Mouse (Mus musculus) stomach, embryonic 14.5 days (tissue): ENCODE results near the gene Eya2. TPM values are rescaled to one million over a fixed set of nuclear protein-coding genes. Genes with fewer than 3 reads are reported as not detected.
"Not testable (repeated sequence)": the region's sequence is repeated elsewhere in the genome, so short reads cannot be mapped to it uniquely, and the experiment has no call there.

Experiments
- ATAC-seq: fragments of 200-750 bp; cut with Nextera tagmentation; 2 replicates; pipeline ENCODE4 v1.8.0; 2017; ENCODE audit warnings: low read depth, moderate TSS enrichment; ENCODE audit not compliant: insufficient number of reproducible peaks, insufficient read depth, low FRiP score
- H3K27ac ChIP-seq: fragments of 300-500 bp; sonication (generic); 2 replicates; pipeline ENCODE4 v1.5.1; 2014; ENCODE audit warnings: mild to moderate bottlenecking, low read length, moderate library complexity, mixed read lengths
- H3K27me3 ChIP-seq: fragments of 300-500 bp; sonication (generic); 2 replicates; pipeline ENCODE4 v1.6.1; 2014; ENCODE audit warnings: low read length, control low read depth, mixed read lengths; ENCODE audit not compliant: control insufficient read depth, insufficient read depth
- H3K36me3 ChIP-seq: fragments of 300-500 bp; sonication (generic); 2 replicates; pipeline ENCODE4 v1.6.1; 2014; ENCODE audit warnings: mild to moderate bottlenecking, control low read depth, low read length, moderate library complexity, mixed read lengths; ENCODE audit not compliant: control insufficient read depth, insufficient read depth
- H3K4me1 ChIP-seq: fragments of 300-500 bp; sonication (generic); 2 replicates; pipeline ENCODE4 v1.6.1; 2014; ENCODE audit warnings: low read length, control low read depth, mixed read lengths; ENCODE audit not compliant: control insufficient read depth, insufficient read depth
- H3K4me2 ChIP-seq: fragments of 300-500 bp; sonication (generic); replicated peaks from 2 replicates; pipeline ENCODE4 v1.6.1; 2014; ENCODE audit warnings: low read depth, low read length, control low read depth
- H3K4me3 ChIP-seq: fragments of 300-500 bp; sonication (generic); 2 replicates; pipeline ENCODE4 v1.5.1; 2014; ENCODE audit warnings: low read depth, low read length, control low read depth
- H3K9ac ChIP-seq: fragments of 300-500 bp; sonication (generic); replicated peaks from 2 replicates; pipeline ENCODE4 v1.6.1; 2014; ENCODE audit warnings: low read depth, mild to moderate bottlenecking, control low read depth, low read length, moderate library complexity, mixed read lengths
- H3K9me3 ChIP-seq: fragments of 300-500 bp; sonication (generic); 2 replicates; pipeline ENCODE4 v1.6.1; 2016; ENCODE audit warnings: low read depth, low read length, control low read depth; ENCODE audit not compliant: control insufficient read depth
- WGBS: fragments of 180-500 bp; shearing (Covaris S2); extraction: QIAGEN DNeasy Blood & Tissue Kit; methylation state at CpG from one replicate; pipeline ENCODE4 v1.1.7; 2014; 5-methylcytosine and 5-hydroxymethylcytosine counted together
- polyA plus RNA-seq: library from polyadenylated mRNA; unstranded; fragments of >200 nt; fragmentation: Nextera tagmentation; extraction: Ambion mirVana; gene quantifications from 2 replicates; pipeline ENCODE4 v1.2.1, GENCODE M21; 2014

The Eya2 gene
- polyA plus RNA-seq: 13.2 and 15.4 TPM in 2 replicates

- Histone ChIP-seq H3K27me3 (peaks cover 15% of the 10 kb centered on the region; the same call in 1 of the 2 replicates), H3K4me1 (no peaks in the 10 kb centered on the region; the same call in 1 of the 2 replicates)
These were observed at the start of gene Eya2 for GRCm38 (mm10) chr2:165594907-165595675. Eya2 (plus strand) TSS chr2:165595032.

GRCm38 (mm10) chr2:165545687-165546086, 49.1 kb upstream of the Eya2 start:
- Histone ChIP-seq H3K4me1 (no peaks in the 10 kb centered on the region), H3K36me3 (no peaks in the 10 kb centered on the region), H3K4me2 (no peak overlapping the region), H3K9me3 (no peaks in the 10 kb centered on the region), H3K27me3 (no peaks in the 10 kb centered on the region), H3K9ac (no peak overlapping the region), H3K27ac (no peak overlapping the region), H3K4me3 (no peak overlapping the region)
- ATAC-seq: no peak
- WGBS: 98% methylated on average over 2 of the region's 2 CpGs

More at GRCm38 (mm10) chr2:165594907-165595675, at the start of gene Eya2:
- peak within 1 kb of the TSS; percentile 60 for H3K9ac ChIP-seq
- peak; percentile 42; the same call in 1 of the 2 replicates for ATAC-seq
- H3K4me3 ChIP-seq: peak within 1 kb of the TSS; percentile 47
- H3K4me2 ChIP-seq: peak within 1 kb of the TSS; percentile 86
- no peaks in the 10 kb centered on the region for H3K9me3 ChIP-seq
- H3K36me3 ChIP-seq: no peaks in the 10 kb centered on the region
- no peak within 1 kb of the TSS for H3K27ac ChIP-seq
- WGBS: under 1% methylated on average over 68 of the region's 83 CpGs

DNA sequence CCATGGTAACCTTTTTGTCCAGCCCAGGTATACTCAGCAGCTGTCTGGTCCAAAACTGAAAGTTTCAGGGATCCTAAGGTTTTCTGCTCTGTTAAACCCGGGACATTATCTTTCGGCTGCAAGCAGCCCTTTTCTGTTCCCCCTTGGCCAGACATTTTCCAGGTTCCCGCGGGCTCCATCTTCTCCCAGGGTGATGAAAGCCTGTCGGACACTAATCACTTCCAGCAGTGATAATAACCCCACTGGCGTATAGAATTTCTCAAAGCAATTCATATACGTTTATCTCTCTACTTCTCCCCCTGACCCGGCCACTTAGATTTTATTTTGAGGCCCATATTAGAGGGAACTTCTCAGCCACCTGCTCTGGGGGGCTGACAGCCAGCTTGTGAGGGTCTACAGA, 48.5 kb upstream of the Eya2 start:
- H3K9me3 ChIP-seq: no peaks in the 10 kb centered on the region
- no peak for ATAC-seq
- H3K36me3 ChIP-seq: no peaks in the 10 kb centered on the region
- H3K4me3 ChIP-seq: no peak overlapping the region
- H3K27ac ChIP-seq: no peak overlapping the region
- no peak overlapping the region for H3K9ac ChIP-seq
- WGBS: 60% methylated on average over 8 of the region's 8 CpGs
- no peak overlapping the region for H3K4me2 ChIP-seq
- H3K27me3 ChIP-seq: no peaks in the 10 kb centered on the region
- no peaks in the 10 kb centered on the region for H3K4me1 ChIP-seq

DNA sequence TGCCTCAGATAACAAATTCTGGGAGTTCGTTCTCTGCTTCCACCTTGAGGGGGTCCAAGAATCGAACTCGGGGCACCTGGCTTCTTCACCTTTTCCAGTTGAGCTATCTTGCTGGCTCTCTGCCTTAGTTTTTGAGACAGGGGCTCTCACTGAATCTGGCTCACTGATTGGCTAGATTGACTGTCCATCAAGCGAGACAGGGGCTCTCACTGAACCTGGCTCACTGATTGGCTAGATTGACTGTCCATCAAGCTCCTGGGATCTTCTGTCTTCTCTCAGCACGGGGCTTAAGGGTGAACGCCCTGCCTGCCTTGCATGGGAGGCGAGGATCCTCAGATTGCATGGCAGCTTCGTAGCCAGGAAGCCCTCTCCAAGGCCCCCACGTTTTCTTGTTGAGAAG, 47.4 kb upstream of the Eya2 start:
- 51% methylated on average over 9 of the region's 9 CpGs for WGBS
- no peak for ATAC-seq
- Histone ChIP-seq H3K4me3 (no peak overlapping the region), H3K4me2 (no peak overlapping the region), H3K9ac (no peak overlapping the region), H3K27ac (no peak overlapping the region), H3K9me3 (no peaks in the 10 kb centered on the region), H3K4me1 (no peaks in the 10 kb centered on the region), H3K36me3 (no peaks in the 10 kb centered on the region), H3K27me3 (no peaks in the 10 kb centered on the region)

DNA sequence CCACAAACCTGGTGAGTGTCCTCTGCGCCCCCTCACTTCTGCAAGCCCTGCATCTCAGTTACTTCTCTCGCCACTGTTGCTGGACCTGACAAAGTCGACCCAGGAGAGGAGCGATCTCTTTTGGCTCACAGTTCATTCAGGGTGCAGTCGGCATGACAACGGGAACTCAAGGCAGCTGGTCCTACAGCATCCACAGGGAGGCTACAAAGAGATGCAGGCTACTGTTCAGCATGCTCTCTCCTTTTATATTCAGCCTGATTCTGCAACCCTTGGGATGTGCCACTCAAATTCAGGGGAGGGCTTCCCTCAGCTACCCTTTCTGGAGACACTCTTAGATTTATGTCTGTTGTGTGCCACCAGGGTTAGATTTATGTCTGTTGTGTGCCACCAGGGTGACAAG, 46.2 kb upstream of the Eya2 start:
- Histone ChIP-seq H3K9me3 (no peaks in the 10 kb centered on the region), H3K9ac (no peak overlapping the region), H3K27ac (no peak overlapping the region), H3K27me3 (no peaks in the 10 kb centered on the region), H3K4me1 (no peaks in the 10 kb centered on the region), H3K4me2 (no peak overlapping the region), H3K4me3 (no peak overlapping the region), H3K36me3 (no peaks in the 10 kb centered on the region)
- no peak for ATAC-seq
- WGBS: 77% methylated on average over 6 of the region's 6 CpGs

DNA sequence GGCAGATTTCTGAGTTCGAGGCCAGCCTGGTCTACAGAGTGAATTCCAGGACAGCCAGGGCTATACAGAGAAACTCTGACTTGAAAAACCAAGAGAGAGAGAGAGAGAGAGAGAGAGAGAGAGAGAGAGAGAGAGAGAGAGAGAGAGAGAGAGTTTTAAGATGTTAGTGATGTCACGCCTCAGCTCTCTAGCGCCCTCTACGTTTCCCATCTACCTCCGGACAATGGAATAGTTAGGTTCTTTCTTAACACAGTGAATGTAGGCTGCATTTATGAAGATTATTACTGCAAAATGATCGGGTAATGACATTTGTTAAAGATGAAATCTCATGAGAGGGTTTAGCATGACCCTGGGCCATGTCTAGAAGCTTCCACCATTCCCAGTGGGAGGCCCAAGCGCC, 44.4 kb upstream of the Eya2 start:
- not testable (repeated sequence) for H3K27ac ChIP-seq, H3K9ac ChIP-seq, H3K36me3 ChIP-seq, H3K4me3 ChIP-seq, H3K27me3 ChIP-seq, H3K4me2 ChIP-seq, ATAC-seq, H3K9me3 ChIP-seq, H3K4me1 ChIP-seq
- WGBS: 68% methylated on average over 7 of the region's 7 CpGs

- no peak overlapping the region for H3K4me3 ChIP-seq
- H3K36me3 ChIP-seq: no peaks in the 10 kb centered on the region
- ATAC-seq: no peak
- no peak overlapping the region for H3K9ac ChIP-seq
- no peak overlapping the region for H3K4me2 ChIP-seq
- H3K4me1 ChIP-seq: no peaks in the 10 kb centered on the region
- H3K27me3 ChIP-seq: no peaks in the 10 kb centered on the region
- no peak overlapping the region for H3K27ac ChIP-seq
- WGBS: 75% methylated on average over 9 of the region's 9 CpGs
- no peaks in the 10 kb centered on the region for H3K9me3 ChIP-seq
These were observed 40.8 kb upstream of the Eya2 start for GRCm38 (mm10) chr2:165554066-165554465.

DNA sequence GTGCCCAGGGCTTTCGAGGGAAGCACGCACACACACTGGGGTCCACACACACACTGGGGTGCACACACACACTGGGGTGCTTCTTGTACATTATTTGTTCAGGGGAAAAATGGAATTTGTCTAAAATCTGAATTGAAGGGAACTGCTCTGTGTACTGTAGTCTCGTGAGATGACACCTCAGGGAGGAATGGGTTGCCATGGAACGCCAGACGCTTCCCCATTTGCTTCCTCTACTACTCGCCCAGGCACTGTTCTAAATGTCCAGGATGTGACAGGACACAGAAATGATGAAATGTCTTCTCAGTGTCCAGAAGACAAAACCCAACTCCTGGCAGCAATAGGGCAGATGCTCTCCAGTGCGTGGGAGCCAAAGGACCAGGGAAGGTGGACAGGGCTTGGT, 37.6 kb upstream of the Eya2 start:
- Histone ChIP-seq H3K27me3 (no peaks in the 10 kb centered on the region), H3K4me1 (no peaks in the 10 kb centered on the region), H3K27ac (no peak overlapping the region), H3K36me3 (no peaks in the 10 kb centered on the region), H3K4me3 (no peak overlapping the region), H3K4me2 (no peak overlapping the region), H3K9ac (no peak overlapping the region), H3K9me3 (no peaks in the 10 kb centered on the region)
- WGBS: 82% methylated on average over 7 of the region's 7 CpGs
- no peak for ATAC-seq

GRCm38 (mm10) chr2:165558916-165559315, 35.9 kb upstream of the Eya2 start:
- Histone ChIP-seq H3K4me1 (peaks cover 7% of the 10 kb centered on the region; the same call in 1 of the 2 replicates), H3K4me3 (no peak overlapping the region), H3K36me3 (no peaks in the 10 kb centered on the region), H3K9me3 (no peaks in the 10 kb centered on the region), H3K27ac (no peak overlapping the region), H3K9ac (no peak overlapping the region), H3K4me2 (no peak overlapping the region), H3K27me3 (peaks cover 8% of the 10 kb centered on the region; the same call in 1 of the 2 replicates)
- 55% methylated on average over 11 of the region's 11 CpGs for WGBS
- no peak for ATAC-seq
